Mouse (Mus musculus): Measurements from ENCODE around the gene Nfkb1. TPM values are rescaled to one million over a fixed set of nuclear protein-coding genes. Genes with fewer than 3 reads are reported as not detected.

Gene Nfkb1
- polyA plus RNA-seq, 1 experiment from 2014 or later, result 16.0 TPM

DNA sequence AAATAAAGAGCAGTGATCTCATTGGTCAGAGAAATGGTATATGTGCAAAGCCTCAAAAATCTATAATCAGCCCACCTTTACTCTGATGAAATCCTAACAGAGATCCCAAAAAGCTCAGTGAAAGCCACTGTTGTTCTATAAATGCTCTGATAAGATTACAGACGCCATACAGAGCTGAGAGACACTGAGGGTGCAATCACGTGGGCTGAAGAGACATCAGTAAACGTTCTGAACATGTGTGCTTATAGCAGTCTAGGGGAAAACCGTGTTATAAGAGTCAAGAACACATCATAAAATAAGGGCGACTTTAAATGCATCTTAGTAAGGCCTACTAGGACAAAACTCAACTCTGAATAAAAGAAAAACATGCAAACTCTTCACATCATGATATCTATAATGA, 14.3 kb downstream of the Nfkb1 start:
- H3K27ac ChIP-seq, result no peak overlapping the region
- 74% methylated on average over 5 of the region's 5 CpGs for WGBS
- H3K4me3 ChIP-seq, result no peak overlapping the region
- H3K4me1 ChIP-seq, result peaks cover 12% of the 10 kb centered on the region
- no peaks in the 10 kb centered on the region for H3K9me3 ChIP-seq
- no peaks in the 10 kb centered on the region for H3K36me3 ChIP-seq
- no peak overlapping the region for H3K4me2 ChIP-seq (replicated peaks)
- H3K27me3 ChIP-seq, result no peaks in the 10 kb centered on the region
- no peak overlapping the region for H3K9ac ChIP-seq
- no peak for ATAC-seq (ENCODE audit: low FRiP score, low read depth)

DNA sequence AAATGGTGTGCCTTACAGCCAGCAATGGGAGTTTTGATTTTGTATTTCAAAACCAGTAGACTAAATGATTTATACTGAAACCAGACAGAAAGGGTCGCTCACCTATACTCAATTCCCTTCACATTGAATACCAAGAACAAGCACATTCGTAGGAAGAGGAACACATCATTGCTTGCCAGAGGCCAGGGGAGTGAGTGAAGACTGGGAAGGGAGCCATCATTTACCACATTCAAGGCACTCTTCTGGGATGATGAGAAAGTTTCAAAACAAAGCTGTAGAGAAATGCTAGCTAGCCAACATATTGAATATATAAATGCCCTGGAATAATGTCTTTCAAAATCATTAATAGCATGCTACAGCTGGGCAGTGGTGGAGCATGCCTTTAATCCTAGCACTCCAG, 15.0 kb downstream of the Nfkb1 start:
- Histone ChIP-seq H3K36me3 (no peaks in the 10 kb centered on the region), H3K9me3 (no peaks in the 10 kb centered on the region), H3K4me3 (no peak overlapping the region), H3K27me3 (no peaks in the 10 kb centered on the region), H3K4me2 (replicated peaks) (no peak overlapping the region), H3K4me1 (peaks cover 10% of the 10 kb centered on the region), H3K27ac (no peak overlapping the region), H3K9ac (no peak overlapping the region)
- 82% methylated on average over 2 of the region's 2 CpGs for WGBS
- ATAC-seq (ENCODE audit: low FRiP score, low read depth), result no peak

DNA sequence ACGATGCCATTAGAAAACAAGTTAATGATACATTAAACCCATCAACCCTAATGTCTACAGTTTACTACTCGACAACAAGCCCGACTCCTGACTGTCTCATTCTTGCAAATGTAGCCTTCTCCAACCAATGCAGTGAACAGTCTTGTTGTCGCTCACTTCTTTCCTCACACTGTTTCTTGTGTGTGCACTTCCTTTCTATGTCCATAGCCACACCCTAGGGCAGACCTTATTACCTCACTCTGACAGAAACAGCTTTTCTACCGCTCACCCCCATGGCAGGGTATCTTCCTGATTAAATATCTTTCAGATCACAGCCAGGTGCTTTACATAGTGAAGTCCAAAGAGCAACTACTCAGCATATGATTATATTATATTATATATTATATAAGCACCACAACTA, 15.9 kb downstream of the Nfkb1 start:
- peaks cover 8% of the 10 kb centered on the region for H3K4me1 ChIP-seq
- no peaks in the 10 kb centered on the region for H3K9me3 ChIP-seq
- no peaks in the 10 kb centered on the region for H3K36me3 ChIP-seq
- H3K27ac ChIP-seq, result no peak overlapping the region
- 53% methylated on average over 5 of the region's 5 CpGs for WGBS
- H3K27me3 ChIP-seq, result no peaks in the 10 kb centered on the region
- no peak overlapping the region for H3K4me2 ChIP-seq (replicated peaks)
- ATAC-seq (ENCODE audit: low FRiP score, low read depth), result no peak
- H3K9ac ChIP-seq, result no peak overlapping the region
- no peak overlapping the region for H3K4me3 ChIP-seq

DNA sequence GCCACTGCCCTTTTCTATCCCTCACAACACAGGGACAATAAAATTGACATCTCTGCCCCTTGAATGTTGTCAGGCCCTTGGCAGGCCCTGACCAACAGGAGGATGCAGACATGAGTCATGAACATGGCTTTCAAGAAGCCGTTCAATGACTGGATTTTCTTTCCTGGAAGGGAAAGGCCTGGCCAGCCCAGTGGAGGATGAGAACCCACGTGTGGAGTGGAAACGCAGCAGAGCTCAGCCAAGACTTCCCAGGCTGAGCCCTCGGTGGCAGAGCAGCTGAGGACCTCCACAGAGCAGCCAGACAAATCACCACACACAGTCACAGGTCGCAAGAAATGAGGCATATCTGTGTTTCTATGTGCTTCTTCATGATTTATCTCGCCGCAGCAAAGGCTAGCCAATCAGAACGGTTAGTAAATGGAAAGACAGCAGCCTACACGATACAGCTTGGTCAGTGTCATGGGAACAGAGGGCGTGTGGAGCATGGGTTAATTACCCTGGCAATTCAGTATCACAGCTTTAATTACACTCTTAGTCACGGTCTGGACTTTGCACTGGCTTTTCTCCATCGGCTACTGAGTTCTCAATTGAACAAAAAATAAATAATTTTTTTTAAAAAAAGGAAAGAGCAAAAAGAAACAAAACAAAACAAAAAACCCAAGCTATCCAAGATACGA, 16.5 kb downstream of the Nfkb1 start:
- H3K4me2 ChIP-seq (replicated peaks), result no peak overlapping the region
- H3K4me3 ChIP-seq, result no peak overlapping the region
- peaks cover 8% of the 10 kb centered on the region for H3K4me1 ChIP-seq
- no peaks in the 10 kb centered on the region for H3K27me3 ChIP-seq
- no peaks in the 10 kb centered on the region for H3K36me3 ChIP-seq
- ATAC-seq (ENCODE audit: low FRiP score, low read depth), result no peak
- H3K9ac ChIP-seq, result no peak overlapping the region
- no peak overlapping the region for H3K27ac ChIP-seq
- 57% methylated on average over 13 of the region's 13 CpGs for WGBS
- no peaks in the 10 kb centered on the region for H3K9me3 ChIP-seq

DNA sequence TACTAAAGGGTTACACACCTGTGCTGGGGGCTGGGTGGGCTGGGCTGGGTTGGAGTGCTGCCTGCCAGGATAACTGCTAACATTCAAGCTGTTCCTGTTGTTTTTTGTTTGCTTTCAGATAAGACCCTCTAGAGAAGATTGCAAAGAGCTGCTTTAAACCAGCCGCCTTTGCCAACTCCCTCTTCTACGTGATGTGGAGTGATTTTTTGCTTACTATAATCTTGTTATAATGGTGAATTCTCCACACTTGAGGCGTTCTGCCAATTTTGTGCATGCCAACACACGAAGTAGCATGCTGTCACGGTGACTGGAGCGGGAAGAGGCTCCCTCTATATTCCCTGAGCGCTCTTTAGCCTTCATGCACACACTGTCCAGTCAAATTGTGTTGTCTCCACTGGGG, 17.7 kb downstream of the Nfkb1 start:
- H3K9ac ChIP-seq, result no peak overlapping the region
- WGBS, result 59% methylated on average over 7 of the region's 7 CpGs
- H3K4me1 ChIP-seq, result peaks cover 8% of the 10 kb centered on the region
- no peak overlapping the region for H3K27ac ChIP-seq
- no peak; the same call in 1 of the 2 replicates for ATAC-seq (ENCODE audit: low FRiP score, low read depth)
- H3K27me3 ChIP-seq, result no peaks in the 10 kb centered on the region
- H3K9me3 ChIP-seq, result no peaks in the 10 kb centered on the region
- H3K36me3 ChIP-seq, result peaks cover 6% of the 10 kb centered on the region; the same call in 1 of the 2 replicates
- H3K4me2 ChIP-seq (replicated peaks), result no peak overlapping the region
- no peak overlapping the region for H3K4me3 ChIP-seq

DNA sequence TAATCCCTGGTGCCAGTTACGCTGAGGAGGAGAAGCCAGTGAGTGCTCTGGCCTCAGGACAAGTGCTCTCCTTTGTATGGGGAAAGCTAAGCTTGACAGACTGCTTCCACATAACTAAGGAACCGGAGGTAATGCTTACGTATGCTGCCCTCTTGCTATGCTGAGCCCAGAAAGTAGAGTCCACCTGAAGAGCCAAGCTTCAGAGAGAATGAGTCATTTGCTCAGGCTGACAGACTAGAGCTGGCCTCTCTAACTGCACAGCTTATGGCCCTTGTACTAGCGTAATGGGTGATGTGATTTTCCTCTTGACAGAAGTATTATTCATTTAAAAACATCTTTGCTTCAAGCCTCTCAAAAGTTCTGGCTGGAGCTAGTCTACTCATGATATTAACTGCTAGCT, 18.3 kb downstream of the Nfkb1 start:
- Histone ChIP-seq H3K27ac (no peak overlapping the region), H3K9ac (no peak overlapping the region), H3K9me3 (no peaks in the 10 kb centered on the region), H3K36me3 (peaks cover 6% of the 10 kb centered on the region; the same call in 1 of the 2 replicates), H3K27me3 (no peaks in the 10 kb centered on the region), H3K4me2 (replicated peaks) (no peak overlapping the region), H3K4me3 (no peak overlapping the region), H3K4me1 (peaks cover 8% of the 10 kb centered on the region)
- WGBS, result 94% methylated on average over 4 of the region's 4 CpGs
- no peak for ATAC-seq (ENCODE audit: low FRiP score, low read depth)

DNA sequence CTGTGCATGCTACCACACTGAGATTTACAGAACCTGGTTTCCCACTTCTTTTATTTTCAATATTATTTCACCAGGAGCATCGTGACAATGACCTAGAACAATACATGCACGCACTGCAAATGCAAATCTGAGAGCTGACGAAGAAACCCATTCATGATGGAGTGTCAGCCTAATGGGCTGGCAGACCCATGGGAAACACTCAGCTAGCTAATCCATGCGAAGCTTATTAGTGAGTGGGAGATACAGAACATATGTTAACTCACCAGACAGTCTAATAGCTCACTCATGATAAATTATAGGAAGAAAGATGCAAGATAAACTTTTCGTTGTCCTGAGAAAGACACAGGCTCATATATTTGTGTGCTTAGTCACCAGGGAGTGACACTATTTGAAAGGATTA, 19.2 kb downstream of the Nfkb1 start:
- Histone ChIP-seq H3K27me3 (no peaks in the 10 kb centered on the region), H3K27ac (no peak overlapping the region), H3K9me3 (no peaks in the 10 kb centered on the region), H3K4me3 (no peak overlapping the region), H3K4me2 (replicated peaks) (no peak overlapping the region), H3K4me1 (peaks cover 8% of the 10 kb centered on the region), H3K36me3 (peaks cover 14% of the 10 kb centered on the region), H3K9ac (no peak overlapping the region)
- 85% methylated on average over 5 of the region's 5 CpGs for WGBS
- ATAC-seq (ENCODE audit: low FRiP score, low read depth), result no peak

DNA sequence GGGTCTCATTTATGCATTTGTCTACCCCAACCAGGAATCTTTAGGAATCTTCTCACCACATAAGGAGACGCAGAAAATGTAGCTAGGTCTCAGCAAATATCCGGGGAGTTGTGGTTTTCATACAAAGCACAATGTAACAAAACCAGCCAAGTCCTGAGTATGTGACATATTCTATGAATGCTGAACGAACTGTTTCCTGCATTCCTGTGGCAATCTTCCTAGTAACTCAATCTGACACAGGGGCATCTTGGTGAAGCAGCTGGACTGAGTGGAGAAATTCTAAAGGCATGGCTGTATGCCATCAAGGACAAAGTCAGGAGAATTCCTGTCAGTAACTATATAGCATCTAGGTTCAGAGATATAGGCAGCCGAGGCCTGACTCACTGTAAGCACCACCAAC, 20.5 kb downstream of the Nfkb1 start:
- Histone ChIP-seq H3K9ac (no peak overlapping the region), H3K9me3 (no peaks in the 10 kb centered on the region), H3K27ac (no peak overlapping the region), H3K36me3 (peaks cover 14% of the 10 kb centered on the region), H3K4me1 (peaks cover 14% of the 10 kb centered on the region), H3K4me3 (no peak overlapping the region), H3K4me2 (replicated peaks) (no peak overlapping the region), H3K27me3 (no peaks in the 10 kb centered on the region)
- peak; percentile 55; the same call in 1 of the 2 replicates for ATAC-seq (ENCODE audit: low FRiP score, low read depth)
- 71% methylated on average over 4 of the region's 4 CpGs for whole genome bisulfite sequencing

DNA sequence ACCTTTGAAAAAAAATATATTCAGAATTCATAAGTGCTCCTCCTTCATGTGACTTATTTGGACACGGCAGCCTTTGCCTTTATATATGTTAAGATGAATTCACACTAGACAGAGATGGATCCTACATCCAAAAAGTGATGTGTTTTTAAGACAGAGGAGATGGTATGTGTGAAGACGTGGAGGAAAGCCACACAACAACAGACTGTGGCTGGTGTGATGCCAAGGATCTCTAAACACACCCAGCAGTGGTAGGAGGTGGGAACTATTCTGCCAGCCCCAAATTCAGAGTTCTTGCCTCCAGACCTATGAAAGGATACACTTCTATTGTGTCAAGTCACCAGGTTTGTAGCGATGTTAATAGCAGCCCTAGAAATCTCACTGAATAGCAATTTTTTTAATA, 24.3 kb downstream of the Nfkb1 start:
- H3K27me3 ChIP-seq, result no peaks in the 10 kb centered on the region
- no peak overlapping the region for H3K27ac ChIP-seq
- H3K9me3 ChIP-seq, result no peaks in the 10 kb centered on the region
- H3K4me1 ChIP-seq, result peaks cover 13% of the 10 kb centered on the region
- H3K36me3 ChIP-seq, result peaks cover 35% of the 10 kb centered on the region
- H3K9ac ChIP-seq, result no peak overlapping the region
- no peak overlapping the region for H3K4me3 ChIP-seq
- no peak overlapping the region for H3K4me2 ChIP-seq (replicated peaks)
- ATAC-seq (ENCODE audit: low FRiP score, low read depth), result no peak
- 87% methylated on average over 3 of the region's 3 CpGs for WGBS

DNA sequence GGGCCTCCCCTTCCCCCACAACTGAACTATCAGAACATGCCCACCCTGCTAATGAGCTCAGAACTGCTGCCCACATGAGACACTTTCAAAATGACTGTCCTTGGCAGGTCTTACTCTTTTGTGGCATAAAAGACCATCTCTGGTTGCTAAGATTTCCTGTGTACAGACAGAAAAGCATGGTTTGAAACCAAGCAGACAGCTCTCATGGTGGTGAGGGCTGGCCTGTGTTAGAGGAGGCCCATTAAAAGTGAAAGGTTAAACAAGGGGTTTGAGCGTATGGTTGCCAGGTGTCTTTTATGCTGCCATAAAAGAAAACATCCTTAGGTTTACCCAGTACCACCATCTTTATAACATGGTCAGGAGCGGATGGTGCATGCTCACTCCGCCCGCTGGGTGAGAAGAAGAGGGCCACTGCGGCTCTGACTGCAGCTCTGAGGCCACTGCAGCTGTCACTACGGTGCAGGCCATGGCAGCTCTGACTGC, 25.5 kb downstream of the Nfkb1 start:
- Histone ChIP-seq H3K9ac (no peak overlapping the region), H3K4me1 (peaks cover 13% of the 10 kb centered on the region), H3K9me3 (no peaks in the 10 kb centered on the region), H3K36me3 (peaks cover 44% of the 10 kb centered on the region), H3K27me3 (no peaks in the 10 kb centered on the region), H3K4me2 (replicated peaks) (no peak overlapping the region), H3K27ac (no peak overlapping the region), H3K4me3 (no peak overlapping the region)
- 32% methylated on average over 6 of the region's 6 CpGs for WGBS
- peak; percentile 57 for ATAC-seq (ENCODE audit: low FRiP score, low read depth)

DNA sequence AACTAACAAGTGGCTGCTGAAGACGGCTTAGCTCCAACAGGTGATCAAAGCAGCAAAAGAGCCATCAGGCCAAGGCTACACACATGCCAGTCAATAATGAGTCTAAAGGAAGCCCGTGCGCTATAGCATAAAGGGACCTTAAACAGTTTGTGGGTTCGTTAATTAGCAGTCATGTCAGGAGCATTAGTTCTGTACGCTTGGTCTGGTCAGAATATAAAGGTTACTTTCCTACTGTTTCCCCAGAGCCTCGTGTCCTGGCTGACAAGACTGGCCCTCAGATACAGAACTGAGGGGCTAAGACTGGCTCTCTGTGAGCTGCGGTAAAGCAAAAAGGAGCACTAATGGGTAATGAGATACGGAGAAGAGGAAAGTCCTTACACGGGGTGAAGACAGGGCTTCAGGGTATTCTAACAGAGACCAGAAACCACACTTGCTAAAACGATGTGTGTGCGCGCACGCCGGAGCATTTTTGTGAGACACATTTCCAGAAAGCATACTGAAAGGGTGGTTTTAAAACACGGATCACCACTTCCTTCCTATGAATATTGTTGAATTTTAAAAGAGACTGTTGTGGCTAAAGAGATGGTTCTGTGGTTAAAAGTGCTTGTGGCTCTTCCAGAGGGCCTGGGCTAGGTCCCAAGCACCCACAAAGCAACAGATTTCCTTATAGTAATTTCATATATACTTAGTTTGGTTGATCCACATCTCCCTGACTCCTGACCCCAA, 29.0 kb downstream of the Nfkb1 start:
- peaks cover 48% of the 10 kb centered on the region for H3K36me3 ChIP-seq
- WGBS, result 63% methylated on average over 15 of the region's 15 CpGs
- H3K4me3 ChIP-seq, result no peak overlapping the region
- no peaks in the 10 kb centered on the region for H3K27me3 ChIP-seq
- H3K9ac ChIP-seq, result no peak overlapping the region
- no peaks in the 10 kb centered on the region for H3K9me3 ChIP-seq
- H3K27ac ChIP-seq, result no peak overlapping the region
- no peak for ATAC-seq (ENCODE audit: low FRiP score, low read depth)
- no peak overlapping the region for H3K4me2 ChIP-seq (replicated peaks)
- peaks cover 13% of the 10 kb centered on the region for H3K4me1 ChIP-seq

DNA sequence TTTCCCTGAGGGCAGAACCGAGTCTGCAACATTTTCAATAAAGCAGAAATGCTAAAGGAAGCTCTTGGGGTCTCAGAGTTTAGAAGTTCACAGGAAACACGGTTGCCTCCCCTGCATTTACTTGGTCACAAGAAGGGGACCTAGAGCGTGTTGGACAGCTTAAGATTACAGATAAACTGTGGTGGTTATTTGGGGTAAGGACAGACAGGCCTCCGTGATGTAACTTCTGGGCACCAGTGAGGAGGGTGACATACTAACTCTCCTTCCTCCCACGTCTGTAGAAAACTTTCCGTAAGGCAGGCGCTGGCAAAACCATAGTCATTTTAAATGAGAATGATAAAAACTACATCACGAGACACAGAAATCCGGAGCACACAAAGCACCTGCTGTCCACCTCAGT, 29.6 kb downstream of the Nfkb1 start:
- H3K4me1 ChIP-seq, result peaks cover 13% of the 10 kb centered on the region
- ATAC-seq (ENCODE audit: low FRiP score, low read depth), result no peak
- no peaks in the 10 kb centered on the region for H3K9me3 ChIP-seq
- H3K36me3 ChIP-seq, result peaks cover 47% of the 10 kb centered on the region
- no peak overlapping the region for H3K4me3 ChIP-seq
- no peak overlapping the region for H3K27ac ChIP-seq
- WGBS, result 69% methylated on average over 9 of the region's 9 CpGs
- no peak overlapping the region for H3K4me2 ChIP-seq (replicated peaks)
- H3K27me3 ChIP-seq, result no peaks in the 10 kb centered on the region
- no peak overlapping the region for H3K9ac ChIP-seq
